Mouse (Mus musculus): ENCODE results near the gene Gfi1b. TPM values are rescaled to one million over a fixed set of nuclear protein-coding genes. Genes with fewer than 3 reads are reported as not detected.
A peak's percentile ranks its signal among the peaks of the same experiment; 100 is the strongest.

Gfi1b gene
- polyA plus RNA-seq (2016; fragmentation: Nextera tagmentation; extraction: Ambion mirVana), result 3.5 and 4.2 TPM in 2 replicates

GRCm38 (mm10) chr2:28621664-28622171 is at the start of gene Gfi1b:
TSS of gene Gfi1b (minus strand) at chr2:28621982.
- peaks cover 41% of the 10 kb centered on the region for H3K27me3 ChIP-seq (ENCODE audit: low read depth, poor library complexity, severe bottlenecking)
- H3K27ac ChIP-seq, result no peak within 1 kb of the TSS
- H3K9me3 ChIP-seq (replicated peaks), result no peaks in the 10 kb centered on the region
- 8% methylated on average over 16 of the region's 16 CpGs for WGBS
- H3K4me3 ChIP-seq, result peak within 1 kb of the TSS; percentile 24
- no peak for DNase-seq (ENCODE audit: low spot score)
- H3K36me3 ChIP-seq, result no peaks in the 10 kb centered on the region
- H3K4me1 ChIP-seq, result 0 out of 2 replicates have a peak, but pooled peaks cover 7% of the 10 kb centered on the region

- Histone ChIP-seq H3K27ac (no peak overlapping the region), H3K27me3 (ENCODE audit: low read depth, poor library complexity, severe bottlenecking) (no peaks in the 10 kb centered on the region), H3K36me3 (peaks cover 97% of the 10 kb centered on the region), H3K4me3 (no peak overlapping the region), H3K4me1 (peaks cover under 1% of the 10 kb centered on the region; the same call in 1 of the 2 replicates), H3K9me3 (replicated peaks) (no peaks in the 10 kb centered on the region)
- 89% methylated on average over 2 of the region's 2 CpGs for WGBS
- no peak for DNase-seq (ENCODE audit: low spot score)
These were observed 49.7 kb upstream of the Gfi1b start for GRCm38 (mm10) chr2:28671438-28671837.

GRCm38 (mm10) chr2:28665818-28666217 is 44.0 kb upstream of the Gfi1b start:
- peak; percentile 39 for DNase-seq (ENCODE audit: low spot score)
- Histone ChIP-seq H3K4me3 (no peak overlapping the region), H3K27me3 (ENCODE audit: low read depth, poor library complexity, severe bottlenecking) (no peaks in the 10 kb centered on the region), H3K36me3 (peaks cover 97% of the 10 kb centered on the region), H3K9me3 (replicated peaks) (no peaks in the 10 kb centered on the region), H3K4me1 (peaks cover 11% of the 10 kb centered on the region; the same call in 1 of the 2 replicates), H3K27ac (no peak overlapping the region)
- 51% methylated on average over 3 of the region's 3 CpGs for WGBS

- Histone ChIP-seq H3K27me3 (ENCODE audit: low read depth, poor library complexity, severe bottlenecking) (no peaks in the 10 kb centered on the region), H3K9me3 (replicated peaks) (no peaks in the 10 kb centered on the region), H3K36me3 (peaks cover 98% of the 10 kb centered on the region), H3K4me1 (peaks cover 11% of the 10 kb centered on the region; the same call in 1 of the 2 replicates), H3K27ac (no peak overlapping the region), H3K4me3 (no peak overlapping the region)
- DNase-seq (ENCODE audit: low spot score), result no peak
- 90% methylated on average over 3 of the region's 3 CpGs for WGBS
These were observed 41.1 kb upstream of the Gfi1b start for GRCm38 (mm10) chr2:28662891-28663290.

GRCm38 (mm10) chr2:28656216-28656615 is 34.4 kb upstream of the Gfi1b start:
- H3K36me3 ChIP-seq, result peaks cover 61% of the 10 kb centered on the region
- H3K27ac ChIP-seq, result no peak overlapping the region
- DNase-seq (ENCODE audit: low spot score), result no peak
- no peaks in the 10 kb centered on the region for H3K9me3 ChIP-seq (replicated peaks)
- H3K4me3 ChIP-seq, result no peak overlapping the region
- 78% methylated on average over 8 of the region's 8 CpGs for WGBS
- no peaks in the 10 kb centered on the region for H3K27me3 ChIP-seq (ENCODE audit: low read depth, poor library complexity, severe bottlenecking)
- no peaks in the 10 kb centered on the region for H3K4me1 ChIP-seq

- peak; percentile 41 for DNase-seq (ENCODE audit: low spot score)
- no peak overlapping the region for H3K4me3 ChIP-seq
- no peaks in the 10 kb centered on the region for H3K4me1 ChIP-seq
- peaks cover 41% of the 10 kb centered on the region for H3K36me3 ChIP-seq
- no peak overlapping the region for H3K27ac ChIP-seq
- WGBS, result 65% methylated on average over 2 of the region's 2 CpGs
- H3K9me3 ChIP-seq (replicated peaks), result no peaks in the 10 kb centered on the region
- no peaks in the 10 kb centered on the region for H3K27me3 ChIP-seq (ENCODE audit: low read depth, poor library complexity, severe bottlenecking)
These were observed 32.5 kb upstream of the Gfi1b start for GRCm38 (mm10) chr2:28654295-28654694.

- no peak overlapping the region for H3K27ac ChIP-seq
- H3K9me3 ChIP-seq (replicated peaks), result no peaks in the 10 kb centered on the region
- H3K36me3 ChIP-seq, result peaks cover 32% of the 10 kb centered on the region
- no peak for DNase-seq (ENCODE audit: low spot score)
- WGBS, result 95% methylated on average over 7 of the region's 7 CpGs
- H3K27me3 ChIP-seq (ENCODE audit: low read depth, poor library complexity, severe bottlenecking), result no peaks in the 10 kb centered on the region
- H3K4me3 ChIP-seq, result no peak overlapping the region
- H3K4me1 ChIP-seq, result no peaks in the 10 kb centered on the region
These were observed 31.6 kb upstream of the Gfi1b start for GRCm38 (mm10) chr2:28653351-28653750.

- no peak for DNase-seq (ENCODE audit: low spot score)
- Histone ChIP-seq H3K36me3 (peaks cover 14% of the 10 kb centered on the region), H3K9me3 (replicated peaks) (no peaks in the 10 kb centered on the region), H3K27ac (no peak overlapping the region), H3K4me3 (no peak overlapping the region), H3K27me3 (ENCODE audit: low read depth, poor library complexity, severe bottlenecking) (no peaks in the 10 kb centered on the region), H3K4me1 (no peaks in the 10 kb centered on the region)
These were observed 28.7 kb upstream of the Gfi1b start for GRCm38 (mm10) chr2:28650526-28650925.

GRCm38 (mm10) chr2:28643081-28643480 is 21.3 kb upstream of the Gfi1b start:
- DNase-seq (ENCODE audit: low spot score), result no peak
- Histone ChIP-seq H3K4me1 (peaks cover 31% of the 10 kb centered on the region), H3K27ac (no peak overlapping the region), H3K27me3 (ENCODE audit: low read depth, poor library complexity, severe bottlenecking) (0 out of 2 replicates have a peak, but pooled peaks cover 2% of the 10 kb centered on the region), H3K9me3 (replicated peaks) (no peaks in the 10 kb centered on the region), H3K36me3 (no peaks in the 10 kb centered on the region), H3K4me3 (no peak overlapping the region)
- 79% methylated on average over 3 of the region's 3 CpGs for WGBS

- WGBS, result under 1% methylated on average over 43 of the region's 43 CpGs
- peak overlapping the region; percentile 86 for H3K4me3 ChIP-seq
- peaks cover 33% of the 10 kb centered on the region for H3K4me1 ChIP-seq
- peak overlapping the region; percentile 96 for H3K27ac ChIP-seq
- H3K9me3 ChIP-seq (replicated peaks), result no peaks in the 10 kb centered on the region
- peak; percentile 71 for DNase-seq (ENCODE audit: low spot score)
- H3K36me3 ChIP-seq, result no peaks in the 10 kb centered on the region
- peaks cover 12% of the 10 kb centered on the region; the same call in 1 of the 2 replicates for H3K27me3 ChIP-seq (ENCODE audit: low read depth, poor library complexity, severe bottlenecking)
These were observed 19.7 kb upstream of the Gfi1b start for GRCm38 (mm10) chr2:28641435-28641941.

- WGBS, result 1% methylated on average over 47 of the region's 47 CpGs
- peak within 1 kb of the TSS; percentile 86 for H3K4me3 ChIP-seq
- H3K27ac ChIP-seq, result peak within 1 kb of the TSS; percentile 96
- no peaks in the 10 kb centered on the region for H3K36me3 ChIP-seq
- H3K4me1 ChIP-seq, result peaks cover 35% of the 10 kb centered on the region
- H3K9me3 ChIP-seq (replicated peaks), result no peaks in the 10 kb centered on the region
- peaks cover 12% of the 10 kb centered on the region; the same call in 1 of the 2 replicates for H3K27me3 ChIP-seq (ENCODE audit: low read depth, poor library complexity, severe bottlenecking)
- peak; percentile 98 for DNase-seq (ENCODE audit: low spot score)
These were observed 19.0 kb upstream of the Gfi1b start, which contains the start of gene Tsc1 for GRCm38 (mm10) chr2:28640461-28641424. TSS of gene Tsc1 (plus strand) at chr2:28641228.

- Histone ChIP-seq H3K27ac (no peak overlapping the region), H3K36me3 (no peaks in the 10 kb centered on the region), H3K4me3 (no peak overlapping the region), H3K4me1 (peaks cover 38% of the 10 kb centered on the region), H3K27me3 (ENCODE audit: low read depth, poor library complexity, severe bottlenecking) (peaks cover 12% of the 10 kb centered on the region; the same call in 1 of the 2 replicates), H3K9me3 (replicated peaks) (no peaks in the 10 kb centered on the region)
- 56% methylated on average over 7 of the region's 7 CpGs for WGBS
- no peak for DNase-seq (ENCODE audit: low spot score)
These were observed 18.0 kb upstream of the Gfi1b start for GRCm38 (mm10) chr2:28639794-28640193.

- Histone ChIP-seq H3K27me3 (ENCODE audit: low read depth, poor library complexity, severe bottlenecking) (peaks cover 12% of the 10 kb centered on the region; the same call in 1 of the 2 replicates), H3K4me1 (peaks cover 38% of the 10 kb centered on the region), H3K27ac (peak overlapping the region; percentile 32), H3K36me3 (no peaks in the 10 kb centered on the region), H3K9me3 (replicated peaks) (no peaks in the 10 kb centered on the region), H3K4me3 (peak overlapping the region; percentile 32)
- DNase-seq (ENCODE audit: low spot score), result peak; percentile 65
- WGBS, result 6% methylated on average over 9 of the region's 9 CpGs
These were observed 17.1 kb upstream of the Gfi1b start for GRCm38 (mm10) chr2:28638886-28639285.
